Mouse (Mus musculus): ENCODE measurements at regions not wholly inside any gene's neighbourhood (a gene's known extent, or its start where the extent isn't known, plus 50 kb on each side); places are given as distances from the start of the nearest gene placed in this dataset.

DNA sequence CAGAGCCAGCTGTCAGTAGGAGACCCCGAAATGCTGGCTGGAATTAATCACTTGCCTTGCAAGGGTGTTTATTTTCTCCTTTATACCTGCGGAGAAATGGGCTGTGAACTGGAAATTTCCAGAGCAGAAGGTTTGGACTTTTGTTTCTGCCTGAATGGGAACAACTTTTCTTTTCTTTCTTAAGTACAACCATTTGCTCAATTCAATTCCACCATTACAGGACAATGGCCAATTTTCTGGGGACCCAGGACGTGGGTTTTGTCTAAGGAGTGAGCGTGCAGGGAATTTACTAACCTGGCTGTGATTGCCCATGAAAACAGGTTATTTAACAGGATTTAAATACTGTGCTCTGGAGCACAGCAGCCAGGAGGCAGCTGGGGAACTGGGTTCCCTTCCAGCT lies 195.1 kb upstream of the Sdk2 start:
- no peak for TF ChIP-seq POLR2A (IDR thresholded peaks at IDR 0.05; ENCODE audit: borderline replicate concordance, extremely low read depth, low read depth, low read length)
- no peak for TF ChIP-seq CTCF (IDR thresholded peaks at IDR 0.05; ENCODE audit: insufficient read depth, low read length)

Measured in lung, adult 2 months (tissue).